Mouse (Mus musculus) left cerebral cortex, adult 2 months (tissue): Measurements from ENCODE around the gene Gabrb2. TPM values are rescaled to one million over a fixed set of nuclear protein-coding genes. Genes with fewer than 3 reads are reported as not detected.
A peak's percentile ranks its signal among the peaks of the same experiment; 100 is the strongest.

Experiments
- DNase-seq, 2 experiments: peaks; one replicate each; pipeline ENCODE4 v3.0.0; 2021 to 2022; ENCODE audit warnings: low spot score in 2 of 2, mixed read lengths in 1 of 2; ENCODE audit errors: extremely low spot score in 1 of 2
- H3K27ac ChIP-seq: fragments of 200-600 bp; 2 replicates; pipeline ENCODE4 v1.8.1; 2022
- H3K4me3 ChIP-seq: fragments of 200-600 bp; 2 replicates; pipeline ENCODE4 v1.8.1; 2022
- CTCF ChIP-seq: fragments of 200-600 bp; IDR thresholded peaks from 2 replicates; pipeline ENCODE4 v1.8.1; 2022; ENCODE audit warnings: antibody characterized with exemption, mild to moderate bottlenecking, moderate library complexity
- intact Hi-C: fragments of 180-260 bp; cut with DNase I; formaldehyde crosslinking; loops from one replicate; pipeline ENCODE4 v1.15.1; 2025
- long read RNA-seq, 2 experiments: library from polyadenylated mRNA; stranded (forward); transcript quantifications; one replicate each; pipeline ENCODE4 v2.0.0; 2021; ENCODE audit warnings: borderline mapping rate in 2 of 2
- total RNA-seq, 2 experiments: library from RNA; stranded (reverse); gene quantifications; 2 replicates each; pipeline ENCODE4 v1.2.3; 2021

The Gabrb2 gene
- 100 to 1,000 TPM; 185 to 192 TPM for total RNA-seq
- long read RNA-seq, experiment 1, transcript Gabrb2-201 (10 exons, 3,989 nt): major isoform, 16 of 110 reads
- long read RNA-seq, experiment 1, partial matches to known transcripts: 68 of 110 reads
- long read RNA-seq, experiment 1, other reads (novel, unspliced or antisense): 24 of 110 reads
- long read RNA-seq, experiment 2, transcript Gabrb2-201 (10 exons, 3,989 nt): major isoform, 9 of 56 reads
- long read RNA-seq, experiment 2, partial matches to known transcripts: 33 of 56 reads
- long read RNA-seq, experiment 2, other reads (novel, unspliced or antisense): 14 of 56 reads

DNA sequence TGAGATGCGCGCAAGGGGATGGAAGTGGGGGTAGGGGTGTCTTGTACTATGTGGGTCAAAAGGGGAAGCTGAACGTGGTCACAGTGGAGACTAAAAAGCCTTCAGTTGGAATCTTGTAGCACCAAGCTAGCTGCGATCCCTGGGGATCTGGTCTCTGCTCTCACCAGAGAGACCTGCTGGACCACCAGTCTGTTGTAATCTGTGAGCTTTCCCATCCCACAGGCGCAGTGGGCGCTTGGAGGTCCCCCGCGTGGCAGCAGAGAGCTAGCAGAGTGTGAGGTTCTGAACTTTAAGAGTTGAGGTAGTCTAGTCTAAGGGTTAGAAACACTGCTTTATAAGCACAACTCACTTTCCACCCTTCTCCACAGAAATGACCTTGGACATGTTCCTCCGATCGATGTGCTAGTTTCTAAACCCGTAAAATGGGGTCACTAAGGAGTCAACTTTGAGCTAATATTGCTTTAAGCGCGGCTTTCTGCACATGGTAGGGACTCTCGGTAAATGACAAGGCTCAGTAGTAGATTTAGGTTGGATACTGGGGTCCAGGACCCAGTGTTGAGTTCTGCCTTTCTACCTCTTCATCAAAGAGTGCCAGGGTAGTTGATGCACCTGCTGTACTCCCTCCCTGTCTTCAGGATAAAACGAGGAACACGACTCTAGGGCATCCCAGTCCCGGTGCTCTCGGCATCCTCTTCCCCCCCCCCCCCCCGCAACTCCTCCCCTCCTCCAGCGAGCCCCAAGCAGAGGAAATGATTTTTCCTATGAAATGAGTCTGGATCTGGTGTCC lies at the start of gene Gabrb2:
TSS of gene Gabrb2 (plus strand) at position 762 of the 787 bp plus-strand sequence.
- H3K27ac ChIP-seq: peak within 1 kb of the TSS; percentile 98
- TF ChIP-seq CTCF: no peak
- peak within 1 kb of the TSS; percentile 71 for H3K4me3 ChIP-seq
- intact Hi-C loops: no loop called here
- peak; percentile 21 to 25 for DNase-seq

DNA sequence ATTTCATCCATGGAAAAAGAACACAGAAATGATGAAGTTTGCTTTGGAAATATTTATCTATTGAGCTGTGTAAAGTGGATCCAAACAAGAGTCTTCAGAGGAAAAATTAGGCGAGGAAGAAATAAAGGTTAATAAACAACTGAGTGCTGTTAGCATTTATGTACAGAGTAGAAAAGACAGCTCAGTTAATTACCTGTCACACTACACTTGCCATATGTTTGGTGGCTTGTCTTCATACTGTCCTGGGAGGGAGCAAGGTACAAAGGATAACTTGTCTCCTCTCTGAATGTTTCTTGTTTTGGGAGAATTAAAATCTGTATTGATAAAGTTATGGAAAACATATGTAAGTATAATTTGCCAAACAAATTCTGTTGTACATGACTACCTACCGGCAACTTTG lies 40.6 kb upstream of the Gabrb2 start:
- intact Hi-C loops: no loop called here
- Histone ChIP-seq H3K27ac (no peak overlapping the region), H3K4me3 (no peak overlapping the region)
- DNase-seq: no peak
- no peak for TF ChIP-seq CTCF

DNA sequence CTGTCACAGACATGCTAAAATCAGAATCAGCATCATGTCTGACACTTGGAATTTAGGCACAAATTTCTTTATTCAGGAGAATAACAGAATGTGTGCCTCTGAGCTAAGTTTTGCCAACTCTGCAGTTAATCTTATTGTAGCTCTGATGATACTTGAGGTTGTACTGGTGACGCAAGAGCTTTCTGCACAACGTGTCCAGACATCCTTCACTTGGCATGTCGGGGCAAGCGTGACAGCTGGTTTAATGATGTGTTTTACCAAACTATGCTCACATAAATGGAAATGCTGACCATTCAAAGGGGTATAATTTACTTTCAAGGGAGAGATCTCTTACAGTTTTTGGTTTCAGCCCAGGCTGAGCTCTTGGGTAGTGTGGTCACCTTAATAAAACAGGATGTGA lies 33.1 kb upstream of the Gabrb2 start:
- intact Hi-C loops: no loop called here
- Histone ChIP-seq H3K4me3 (no peak overlapping the region), H3K27ac (no peak overlapping the region)
- no peak for TF ChIP-seq CTCF
- no peak for DNase-seq

DNA sequence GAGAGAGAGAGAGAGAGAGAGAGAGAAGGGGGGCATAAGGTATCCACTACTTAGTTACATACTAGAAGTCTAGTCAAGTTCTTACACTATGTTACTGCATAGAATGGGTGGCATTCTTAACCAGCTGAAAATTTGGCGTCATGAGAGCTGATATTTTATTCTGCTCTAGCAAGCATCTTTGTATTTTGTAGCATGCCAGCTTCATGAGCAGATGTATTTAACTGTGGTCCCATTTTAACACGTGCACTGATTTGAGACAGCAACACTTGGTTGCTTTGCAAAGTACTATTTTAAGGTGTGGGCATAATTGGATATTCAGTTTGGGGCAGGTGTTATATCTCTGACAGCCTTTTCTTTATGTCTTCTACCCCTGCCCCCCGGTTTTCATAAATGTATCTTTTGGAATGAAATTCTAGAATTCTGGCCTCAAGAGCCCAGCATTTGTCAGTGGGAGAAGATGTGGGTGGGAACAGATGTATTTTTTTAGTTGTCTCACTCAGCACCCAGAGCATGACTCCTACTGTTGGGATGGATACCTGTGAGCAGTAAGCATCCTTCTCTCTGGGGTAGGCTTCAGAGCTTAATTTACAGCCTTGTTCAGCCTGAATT lies 28.8 kb upstream of the Gabrb2 start:
- peak overlapping the region; percentile 66 for H3K27ac ChIP-seq
- DNase-seq: peak; percentile 13 to 30
- intact Hi-C loops: loop anchor here (2.0 to 10.0 kb wide), 3 partner anchors 30 to 534 kb away; partner anchors contain the start of gene Gabra1
- H3K4me3 ChIP-seq: no peak overlapping the region
- TF ChIP-seq CTCF: no peak

DNA sequence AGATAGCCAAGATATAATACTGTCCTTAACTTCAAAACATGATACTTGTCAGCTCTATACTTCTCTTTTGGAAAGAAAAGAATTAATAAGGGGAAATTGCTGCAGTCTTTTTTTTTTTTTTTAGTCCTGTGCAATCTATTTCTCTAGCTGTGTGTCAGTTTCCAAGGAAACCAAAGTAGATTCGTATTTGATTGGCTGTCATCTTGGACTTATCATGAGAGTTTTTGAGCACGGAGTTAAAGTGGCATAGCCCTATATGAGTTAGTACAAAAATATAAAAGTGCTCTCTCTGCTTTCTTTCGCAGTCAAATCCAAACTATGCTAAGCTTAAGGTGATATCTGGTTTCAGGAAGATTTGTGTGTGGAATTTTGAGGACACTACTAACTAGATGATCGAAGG lies 26.1 kb upstream of the Gabrb2 start:
- H3K4me3 ChIP-seq: no peak overlapping the region
- TF ChIP-seq CTCF: no peak
- DNase-seq: no peak
- no peak overlapping the region for H3K27ac ChIP-seq
- intact Hi-C loops: loop anchor here (10.0 kb wide), 1 partner anchor 531 kb away; no protein-coding TSS in a partner anchor

DNA sequence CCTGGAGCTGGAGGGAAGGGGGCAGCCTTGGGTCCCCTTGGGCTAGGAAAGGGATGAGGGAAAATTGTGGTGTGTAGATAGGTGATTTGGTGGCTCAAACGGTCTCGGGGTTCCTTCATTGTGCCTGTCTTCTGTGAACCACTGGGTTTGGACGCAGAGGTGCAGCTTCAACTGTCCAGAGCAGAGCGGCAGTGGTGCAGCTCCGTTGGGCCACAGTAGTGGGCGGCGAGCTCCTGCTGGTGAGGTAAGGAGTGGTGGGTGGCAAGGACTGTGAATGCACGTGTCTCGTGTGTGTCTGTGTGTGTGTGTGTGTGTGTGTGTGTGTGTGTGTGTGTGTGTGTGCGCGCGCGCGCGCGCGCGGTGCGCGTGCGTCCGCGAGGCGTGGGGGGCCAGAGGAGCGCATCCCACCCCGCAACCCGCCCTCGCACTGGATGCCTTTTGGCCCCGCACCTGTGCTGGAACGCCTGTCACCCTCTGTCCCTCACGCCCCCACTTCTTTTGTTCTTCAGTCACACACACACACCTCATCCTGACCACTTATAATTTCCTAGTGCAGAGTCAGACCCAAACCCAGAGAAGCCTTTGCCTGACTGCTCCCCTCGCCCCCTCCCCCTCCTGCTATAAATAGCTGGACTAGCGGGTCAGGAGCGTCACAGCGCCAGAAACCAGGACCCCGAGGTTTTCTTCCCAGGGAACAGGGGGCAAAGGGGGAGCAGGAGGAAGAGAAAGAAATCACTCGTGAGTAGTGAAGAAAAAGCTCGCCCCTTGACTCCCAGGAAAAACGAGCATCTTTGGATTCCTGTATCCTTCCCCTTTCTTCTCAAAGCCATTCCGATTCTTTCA lies 455 bp downstream of the Gabrb2 start:
- no peak for TF ChIP-seq CTCF
- Histone ChIP-seq H3K4me3 (peak overlapping the region; percentile 71), H3K27ac (peak overlapping the region; percentile 98)
- peak; percentile 60 to 67 for DNase-seq
- intact Hi-C loops: loop anchor here (1.0 to 10.0 kb wide), 11 partner anchors 29 to 1645 kb away; partner anchors contain the start of gene Gabra1

DNA sequence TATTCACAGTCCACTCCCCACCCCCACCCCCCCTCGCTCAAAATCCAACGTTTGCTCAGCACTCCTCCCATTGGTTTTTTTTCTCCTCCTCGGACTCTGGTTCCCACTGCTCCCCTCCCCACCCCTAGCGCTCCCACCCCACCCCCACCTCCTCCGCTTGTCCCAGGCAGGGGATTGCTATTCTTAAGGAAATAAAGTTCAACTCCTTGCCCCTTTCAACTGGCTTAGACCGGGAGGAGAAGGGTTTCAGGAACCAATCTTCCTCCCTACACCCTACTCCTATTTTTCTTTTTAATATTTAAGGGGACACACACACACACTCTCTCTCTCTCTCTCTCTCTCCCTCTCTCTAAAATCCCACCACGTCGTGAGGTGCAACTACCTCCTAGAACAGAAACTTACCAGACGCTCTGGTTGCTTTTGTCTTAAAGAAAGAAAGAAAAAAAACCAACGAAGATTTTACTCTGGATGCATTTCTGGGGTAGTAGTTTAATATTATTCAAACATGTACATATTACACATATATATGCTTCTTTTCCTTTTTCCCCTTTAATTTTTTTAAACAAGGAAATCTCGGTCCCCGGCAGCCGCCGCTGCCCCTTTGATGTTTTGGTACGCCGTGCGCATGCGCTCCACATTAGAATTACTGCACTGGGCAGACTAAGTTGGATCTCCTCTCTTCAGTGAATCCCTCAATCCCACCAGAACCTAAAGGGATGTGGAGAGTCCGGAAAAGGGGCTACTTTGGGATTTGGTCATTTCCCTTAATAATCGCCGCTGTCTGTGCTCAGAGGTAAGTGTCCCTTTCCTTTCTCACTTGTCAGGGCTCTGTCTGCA lies 1.3 kb downstream of the Gabrb2 start:
- Histone ChIP-seq H3K27ac (peak overlapping the region; percentile 98), H3K4me3 (peak overlapping the region; percentile 71)
- no peak for TF ChIP-seq CTCF
- peak; percentile 69 to 71 for DNase-seq
- intact Hi-C loops: loop anchor here (1.0 to 10.0 kb wide), 11 partner anchors 30 to 1646 kb away; partner anchors contain the start of gene Gabra1

DNA sequence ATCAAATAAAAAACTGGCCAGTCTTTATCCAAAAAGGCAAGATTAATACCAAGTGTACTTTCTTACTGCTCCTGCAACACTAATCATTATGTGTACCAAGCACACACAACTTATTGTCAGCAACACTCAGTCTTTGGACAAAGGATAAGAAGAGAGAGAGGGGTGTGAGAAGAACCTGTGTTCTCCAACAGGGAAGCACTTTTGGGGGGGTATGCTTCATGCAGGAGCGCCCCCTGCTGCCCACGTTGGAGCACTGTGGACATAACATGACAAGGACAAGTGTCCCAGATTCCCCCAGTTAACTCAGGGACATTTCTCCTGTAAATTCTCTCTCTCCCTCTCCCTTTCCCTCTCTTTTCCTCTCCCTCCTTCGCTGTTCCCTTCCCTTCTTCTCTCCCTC lies 3.7 kb downstream of the Gabrb2 start:
- TF ChIP-seq CTCF: peak; percentile 79
- peak; percentile 62 to 71 for DNase-seq

DNA sequence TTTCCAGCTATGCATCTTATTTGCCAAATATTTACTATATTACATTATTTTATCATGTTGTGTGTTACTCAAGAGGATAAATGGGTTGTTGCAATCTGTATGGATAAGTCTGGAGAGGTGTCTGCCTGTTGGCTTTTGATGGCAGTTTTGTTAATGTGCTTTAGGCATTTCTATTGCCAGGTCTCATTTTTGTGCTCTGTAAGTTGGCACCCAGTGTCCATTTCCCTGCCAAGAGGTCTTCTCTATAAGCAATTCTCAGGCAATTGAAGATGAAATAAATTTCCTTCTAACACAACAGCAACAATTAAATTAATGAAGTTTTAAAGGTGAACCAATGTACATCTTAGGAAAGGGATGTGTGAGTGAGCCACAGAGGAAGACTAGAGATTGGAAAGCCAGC lies 11.9 kb downstream of the Gabrb2 start:
- TF ChIP-seq CTCF: no peak
- no peak for DNase-seq
- intact Hi-C loops: no loop called here
- Histone ChIP-seq H3K4me3 (no peak overlapping the region), H3K27ac (no peak overlapping the region)

More for the DNA sequence above, 3.7 kb downstream of the Gabrb2 start:
- intact Hi-C loops: loop anchor here (5.0 to 10.0 kb wide), 9 partner anchors 102 to 1648 kb away; no protein-coding TSS in a partner anchor
- H3K4me3 ChIP-seq: peak overlapping the region; percentile 71
- H3K27ac ChIP-seq: no peak overlapping the region

DNA sequence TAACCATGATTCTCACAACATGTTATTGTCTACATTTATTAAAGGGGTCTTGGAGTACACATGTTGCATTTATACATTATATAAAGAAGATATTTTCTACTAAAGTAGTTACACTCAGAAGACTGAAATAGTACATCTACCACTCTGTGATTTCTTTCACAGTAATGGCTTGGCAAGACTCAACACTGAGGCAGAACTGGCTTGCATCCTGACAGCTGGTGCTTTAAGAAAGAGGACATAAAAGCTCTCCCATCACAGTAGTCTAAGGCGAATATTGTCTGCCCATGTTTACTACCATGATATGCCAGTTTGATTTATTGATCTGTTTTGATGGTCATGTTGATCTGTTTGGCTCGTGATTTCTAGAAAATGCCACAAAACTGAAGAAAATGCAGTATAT lies 19.4 kb downstream of the Gabrb2 start:
- no peak for DNase-seq
- TF ChIP-seq CTCF: no peak
- peak overlapping the region; percentile 11; the same call in 1 of the 2 replicates for H3K27ac ChIP-seq
- H3K4me3 ChIP-seq: no peak overlapping the region
- intact Hi-C loops: no loop called here
